Mouse (Mus musculus): ENCODE measurements at regions not wholly inside any gene's neighbourhood (a gene's known extent, or its start where the extent isn't known, plus 50 kb on each side); places are given as distances from the start of the nearest gene placed in this dataset.

GRCm38 (mm10) chr7:83486156-83486750, 98.5 kb upstream of the Tmc3 start:
- TF ChIP-seq CTCF (IDR thresholded peaks at IDR 0.05) = no peak
- TF ChIP-seq EP300 (IDR thresholded peaks at IDR 0.05) = no peak
